Mouse (Mus musculus) layer of hippocampus, adult 9-10 months (tissue): ENCODE data around the gene Exoc6.

Source experiments
- DNase-seq: peaks from one replicate; pipeline ENCODE4 v3.0.0; 2022; ENCODE audit warnings: low spot score

The Exoc6 gene

DNA sequence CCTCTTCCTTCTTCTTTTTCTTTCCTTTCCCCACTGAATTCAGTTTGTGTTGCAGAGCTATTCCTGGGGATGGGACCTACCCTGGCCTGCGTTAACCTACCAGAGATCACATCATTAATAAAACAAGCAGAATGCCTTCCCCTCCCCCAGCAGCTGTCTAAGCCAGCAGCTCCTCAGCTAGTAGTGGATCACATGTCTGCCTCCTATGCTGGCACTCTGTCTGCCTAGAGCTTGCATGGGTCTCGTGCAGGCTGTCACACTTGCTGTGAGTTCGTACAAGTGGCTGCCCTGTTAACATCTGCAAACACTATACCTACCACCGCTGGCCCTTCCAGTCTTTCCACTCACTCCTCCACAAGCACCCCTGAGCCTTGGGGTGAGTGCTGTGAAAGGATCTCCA lies 29.4 kb downstream of the Exoc6 start:
- DNase-seq, result no peak

DNA sequence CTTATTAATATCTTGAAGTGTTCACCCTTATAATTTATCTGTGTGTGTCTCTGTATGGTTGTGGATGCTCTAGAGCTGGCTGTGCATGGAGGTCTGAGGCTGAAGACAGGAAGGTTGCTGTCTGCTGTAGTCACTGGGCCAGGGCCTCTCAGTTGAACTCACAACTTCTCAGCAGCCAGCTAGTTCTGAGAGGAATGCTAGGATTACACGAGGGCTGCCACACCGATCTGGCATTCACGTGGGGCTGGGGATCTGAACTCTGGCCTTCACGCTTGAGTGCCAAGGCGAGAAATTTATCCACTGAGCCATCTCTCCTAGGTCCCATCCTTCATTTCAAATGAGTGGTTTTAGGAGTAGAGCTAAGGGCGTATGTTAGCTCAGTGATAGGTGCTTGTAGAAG lies 30.2 kb downstream of the Exoc6 start:
- DNase-seq, result no peak

DNA sequence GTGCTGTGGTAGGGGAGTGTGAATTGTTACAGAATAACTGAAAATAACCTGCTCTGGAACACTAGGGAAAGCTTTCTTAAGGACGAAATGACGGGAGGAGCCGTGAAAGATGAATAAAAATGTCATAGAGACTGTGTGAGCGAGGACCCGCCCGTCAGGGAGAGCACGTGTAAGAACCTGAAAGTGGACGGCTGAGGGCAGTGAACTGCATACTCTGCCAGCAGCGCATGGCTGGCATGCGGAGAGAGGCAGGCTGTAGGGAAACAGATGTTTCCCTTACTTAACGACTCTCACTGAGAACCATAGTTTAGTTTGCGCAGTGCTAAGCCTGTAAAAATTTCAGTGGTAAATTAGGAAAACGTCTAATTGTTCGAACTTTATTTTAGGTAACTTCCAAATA lies 35.0 kb downstream of the Exoc6 start:
- no peak for DNase-seq

DNA sequence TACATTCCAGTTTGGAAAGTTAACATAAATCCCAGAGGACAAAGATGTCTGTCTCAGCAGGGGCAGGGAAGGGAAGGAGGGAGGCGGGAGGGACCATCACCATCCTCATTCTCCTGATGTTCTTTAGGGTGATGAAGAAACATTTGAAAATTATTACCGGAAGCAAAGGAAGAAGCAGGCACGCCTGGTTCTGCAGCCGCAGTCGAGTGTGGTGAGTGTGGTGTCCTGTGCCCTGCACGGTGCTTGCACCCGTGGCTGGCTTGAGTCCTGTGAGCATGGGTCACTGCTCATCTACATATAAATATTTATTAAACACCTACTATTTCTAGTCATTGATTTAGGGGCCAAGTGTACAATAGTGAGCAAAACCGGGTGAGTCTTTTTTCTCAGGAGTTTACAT lies 35.5 kb downstream of the Exoc6 start:
- no peak for DNase-seq

DNA sequence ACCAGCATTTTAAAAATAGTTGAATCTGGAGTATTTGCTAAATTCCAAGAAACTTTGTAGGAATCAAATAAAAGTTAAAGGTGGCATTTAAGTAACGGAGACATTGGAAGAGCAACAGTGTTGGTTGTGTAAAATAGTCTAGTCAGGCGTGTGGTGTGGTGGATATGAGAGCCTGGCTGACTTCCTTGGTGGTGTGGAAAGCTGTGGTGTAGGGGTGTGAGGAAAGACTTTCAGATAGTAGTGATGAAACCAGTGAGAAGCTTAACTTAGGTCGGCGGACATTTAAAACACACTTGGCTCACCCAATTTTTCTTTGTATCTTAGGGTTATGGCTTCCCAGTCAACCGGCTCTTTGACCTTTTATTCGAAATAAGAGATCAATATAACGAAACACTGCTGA lies 40.3 kb downstream of the Exoc6 start:
- DNase-seq, result no peak

DNA sequence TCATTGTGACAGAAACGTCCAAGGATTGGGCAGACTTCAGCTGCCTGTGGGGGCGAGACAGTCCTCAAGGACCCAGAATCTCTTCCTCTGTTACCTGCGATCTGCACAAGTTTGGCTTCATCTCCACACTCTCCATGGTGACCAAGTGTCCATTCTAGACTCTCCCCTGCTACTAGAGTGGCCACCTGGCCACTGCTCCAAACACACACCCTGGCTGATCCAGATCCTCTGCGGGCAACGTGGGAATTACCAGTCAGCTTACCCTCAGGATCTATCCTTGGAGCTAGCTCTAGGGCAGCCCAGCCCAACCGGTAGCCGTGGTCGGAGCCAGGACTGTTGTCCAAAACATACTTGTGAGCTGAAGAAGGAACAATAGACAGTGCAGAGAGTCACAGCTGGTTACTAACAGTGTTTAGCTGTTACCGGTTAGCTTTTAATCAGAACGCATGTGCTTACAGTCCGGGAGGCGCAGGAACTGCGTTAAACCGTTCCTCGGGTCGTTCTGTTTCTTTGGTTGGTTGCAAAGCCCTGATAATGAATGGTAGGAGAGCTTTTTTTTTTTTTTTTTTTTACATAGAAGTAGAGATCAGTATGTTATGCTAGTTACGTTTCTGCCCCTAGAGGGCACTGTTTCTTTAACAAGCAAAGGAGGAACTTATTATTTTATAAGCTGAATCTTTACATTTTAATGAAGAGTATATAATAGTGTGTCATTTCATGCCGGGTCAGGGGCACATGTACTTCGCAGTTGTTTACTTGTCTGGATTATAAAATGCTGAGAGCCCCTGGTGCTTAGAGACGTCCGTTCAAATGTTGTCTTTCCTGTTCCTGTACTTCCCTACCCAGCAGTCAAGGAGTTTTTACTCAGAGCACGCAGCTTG lies 52.0 kb downstream of the Exoc6 start:
- peak; percentile 45 for DNase-seq

DNA sequence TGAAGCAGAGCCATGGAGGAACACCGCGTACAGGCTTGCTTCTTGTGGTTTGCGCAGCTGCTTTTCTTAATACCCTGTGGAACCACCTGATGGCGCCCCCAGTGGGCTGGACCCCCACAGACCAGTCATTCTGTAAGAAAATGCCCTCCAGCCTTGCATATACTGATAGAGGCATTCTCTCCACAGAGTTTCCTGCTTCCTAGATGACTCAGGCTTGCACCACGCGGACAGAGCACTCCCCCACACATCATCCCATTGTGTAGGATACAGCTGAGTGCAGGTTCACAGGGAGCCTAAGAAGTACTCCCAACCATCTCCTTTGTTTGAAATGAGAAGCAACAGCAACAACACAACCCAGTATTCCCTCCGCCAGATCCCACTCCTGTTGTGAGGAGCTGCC lies 59.8 kb downstream of the Exoc6 start:
- no peak for DNase-seq

DNA sequence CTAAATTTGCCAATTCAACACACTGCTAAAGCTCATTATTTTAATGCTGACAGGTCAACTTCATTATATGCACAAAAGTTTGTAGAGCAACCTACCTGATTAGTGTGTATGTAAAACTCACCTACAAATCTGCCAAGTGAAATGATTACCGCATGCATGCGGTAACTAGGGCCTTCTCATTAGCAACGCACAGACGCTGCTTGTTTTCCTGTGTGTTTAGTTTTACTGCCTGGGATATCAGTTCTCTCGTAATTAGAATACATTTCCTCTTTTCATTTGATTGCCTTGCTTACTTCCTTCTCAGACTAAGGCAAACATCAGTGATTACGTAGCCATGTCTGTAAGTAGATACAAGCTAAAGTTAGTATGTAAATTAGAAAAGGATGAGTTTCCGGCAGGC lies 62.7 kb downstream of the Exoc6 start:
- no peak for DNase-seq

DNA sequence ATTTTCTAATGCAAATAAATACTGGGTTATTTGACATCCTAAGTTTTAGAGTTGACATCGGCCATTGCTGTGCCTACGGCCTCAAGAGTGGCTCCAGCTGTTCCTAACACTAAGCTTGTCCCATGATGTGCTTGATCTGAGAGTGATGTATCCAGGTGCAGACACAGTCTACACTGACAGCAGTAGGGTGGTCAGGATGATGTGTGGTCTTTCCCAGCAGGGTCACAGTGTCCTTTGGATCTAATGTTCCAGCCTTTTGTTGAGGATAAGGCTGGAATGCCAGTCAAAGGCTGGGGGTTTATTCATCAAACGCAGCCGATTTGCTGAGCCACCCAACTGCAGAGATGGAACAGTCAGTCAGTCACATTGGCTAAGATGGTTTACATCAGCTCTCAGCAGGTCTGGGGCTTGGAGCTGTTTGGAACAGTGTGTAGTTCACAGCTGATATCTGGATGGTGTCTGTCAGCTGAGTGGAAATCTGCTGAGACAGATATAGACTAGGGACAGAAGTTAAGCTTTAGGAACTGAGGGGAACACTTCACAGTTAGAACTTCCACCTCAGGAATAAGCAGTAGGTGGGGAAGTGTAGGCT lies 64.9 kb downstream of the Exoc6 start:
- DNase-seq, result no peak

DNA sequence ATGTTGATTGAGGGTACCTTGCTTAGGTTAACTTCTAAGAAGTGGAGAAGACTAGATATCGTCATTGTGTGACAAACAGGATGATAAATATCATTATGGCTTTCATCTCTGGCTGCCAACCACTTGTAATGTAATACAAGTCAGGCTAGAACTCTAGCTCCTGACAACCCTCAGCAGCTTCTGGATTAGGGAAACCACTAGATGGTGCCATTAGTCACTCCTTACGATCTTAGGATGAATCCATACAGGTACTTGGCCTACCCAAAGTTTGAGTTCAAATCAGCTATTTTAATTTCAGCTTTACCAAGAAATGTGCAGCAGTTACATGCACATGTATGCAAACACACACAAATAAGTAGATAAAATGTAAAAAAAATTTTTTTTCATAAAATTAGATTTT lies 97.8 kb downstream of the Exoc6 start:
- no peak for DNase-seq

DNA sequence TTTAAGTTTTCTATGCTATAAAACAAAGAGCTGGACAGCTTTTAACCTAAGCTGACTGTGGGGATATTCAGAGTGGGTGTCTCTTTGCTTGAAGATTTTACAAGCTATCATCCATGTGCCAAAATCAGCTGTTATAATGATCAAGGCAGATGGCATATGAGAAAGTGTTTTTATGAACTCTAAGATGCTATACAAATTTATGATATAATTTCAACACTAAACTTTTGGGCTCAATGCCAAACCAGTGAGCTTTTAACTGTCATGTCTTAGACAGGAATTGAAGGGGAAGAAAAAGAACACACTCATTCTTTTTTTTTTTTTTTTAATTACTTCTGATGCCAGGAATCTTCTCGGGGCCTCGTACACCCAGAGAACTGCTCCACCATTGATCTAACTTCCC lies 100.3 kb downstream of the Exoc6 start:
- DNase-seq, result no peak

DNA sequence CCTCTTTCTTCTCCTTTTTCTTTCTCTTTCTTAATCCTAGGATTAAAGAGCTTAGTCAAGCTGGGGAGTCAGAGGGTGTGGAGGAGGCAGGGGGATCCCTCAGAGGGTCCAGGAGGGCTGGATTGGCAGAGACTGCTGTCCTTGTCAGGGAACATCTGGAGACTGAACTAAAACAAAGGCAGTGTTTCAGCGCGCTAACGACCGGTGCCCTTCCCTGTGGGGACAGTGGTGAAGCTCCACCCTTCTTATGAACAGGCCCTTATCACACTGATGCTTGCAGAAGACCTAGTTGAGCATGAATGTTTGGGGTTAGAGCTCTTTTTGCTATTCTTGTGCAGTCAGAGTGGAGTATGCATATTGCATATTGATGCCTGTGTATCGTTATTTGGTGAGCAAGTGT lies 103.8 kb downstream of the Exoc6 start:
- DNase-seq, result no peak

DNA sequence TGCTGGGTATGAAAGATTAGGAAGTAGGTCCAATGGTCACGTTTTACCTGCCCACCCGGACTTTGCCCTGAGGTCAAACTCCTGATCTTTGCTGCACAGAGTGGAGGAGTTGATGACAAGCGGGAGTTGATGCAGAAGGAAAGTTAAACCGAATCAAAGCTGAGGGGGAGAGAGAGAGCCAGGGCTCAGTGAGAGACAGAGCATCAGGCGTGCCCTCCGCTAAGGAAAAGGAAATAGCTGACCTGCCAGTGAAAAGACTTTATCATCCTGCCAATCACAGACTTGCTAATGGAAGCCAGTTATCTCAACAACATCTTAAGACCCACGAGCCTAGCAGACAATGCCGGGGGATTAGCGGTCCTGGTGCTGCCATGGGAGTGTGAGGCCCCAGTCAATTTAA lies 106.2 kb downstream of the Exoc6 start:
- no peak for DNase-seq

DNA sequence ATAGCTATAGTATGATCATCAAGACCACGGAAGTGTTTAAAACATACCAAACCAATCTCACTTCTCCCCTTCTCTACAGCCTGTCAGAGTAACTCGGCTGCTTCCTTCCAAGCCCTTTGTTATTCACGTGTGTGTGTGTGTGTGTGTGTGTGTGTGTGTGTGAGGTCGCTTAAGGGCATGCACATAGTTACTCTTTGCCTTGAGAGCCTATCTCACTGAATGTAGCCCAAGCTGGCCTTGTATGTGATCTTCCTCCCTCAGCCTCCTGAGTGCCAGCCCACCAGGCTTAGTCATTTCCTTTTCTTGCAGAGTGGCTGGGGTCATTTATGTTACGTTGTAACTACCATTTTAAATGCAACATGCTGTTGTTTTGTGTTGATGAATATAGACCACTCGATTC lies 115.0 kb downstream of the Exoc6 start:
- no peak for DNase-seq

DNA sequence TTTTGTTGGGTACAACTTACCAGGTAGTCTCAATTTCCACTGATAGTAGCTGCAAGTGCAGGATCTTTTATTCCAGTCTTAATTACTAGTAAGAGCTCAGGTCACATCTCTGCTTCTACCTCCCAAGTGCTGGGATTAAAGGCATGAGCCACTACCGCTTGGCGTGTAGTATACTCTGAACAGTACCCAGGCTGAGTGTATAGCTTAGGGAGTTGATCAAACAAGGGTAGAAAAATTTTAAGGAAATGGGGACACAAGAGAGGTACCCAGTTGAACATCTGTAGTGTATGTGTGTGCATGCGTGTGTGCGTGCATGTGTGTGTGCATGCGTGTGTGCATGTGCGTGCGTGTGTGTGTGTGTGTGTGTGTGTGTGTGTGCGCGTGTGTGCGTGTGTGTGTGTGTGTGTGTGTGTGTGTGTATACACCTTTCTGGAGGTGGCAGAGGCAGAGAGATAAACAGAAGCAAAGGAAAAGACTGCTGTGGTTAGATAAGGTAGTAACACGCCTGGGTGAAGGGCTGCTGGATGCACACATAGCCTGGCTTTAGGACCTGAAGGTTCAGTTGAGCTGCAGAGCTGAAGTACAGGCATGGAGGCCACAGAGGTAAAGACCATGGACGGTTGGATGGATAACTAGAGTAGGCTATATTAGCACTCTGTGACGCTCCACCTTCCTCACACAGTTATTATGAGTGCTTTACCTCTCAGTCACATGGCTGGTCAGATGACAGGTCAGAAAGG lies 117.8 kb downstream of the Exoc6 start:
- no peak for DNase-seq

DNA sequence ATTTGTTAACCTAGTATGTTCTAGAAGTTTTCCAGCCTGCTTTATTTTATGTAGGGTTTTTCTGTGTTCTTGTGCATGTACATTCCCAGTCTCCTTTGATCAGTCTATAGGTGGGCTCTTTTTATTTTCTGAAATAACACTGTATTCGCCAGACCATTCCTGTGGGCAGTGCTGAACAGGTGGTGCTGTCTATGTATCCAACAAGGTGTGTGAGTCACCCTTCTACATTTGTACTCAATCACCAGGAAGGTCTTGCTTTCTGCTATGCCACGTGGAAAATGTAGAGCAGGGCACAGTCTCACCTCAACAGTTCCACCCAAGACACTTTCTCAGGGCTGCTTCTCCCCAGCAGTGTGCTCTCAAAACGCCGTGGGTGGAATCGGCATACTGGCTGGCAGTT lies 118.4 kb downstream of the Exoc6 start:
- DNase-seq, result no peak

DNA sequence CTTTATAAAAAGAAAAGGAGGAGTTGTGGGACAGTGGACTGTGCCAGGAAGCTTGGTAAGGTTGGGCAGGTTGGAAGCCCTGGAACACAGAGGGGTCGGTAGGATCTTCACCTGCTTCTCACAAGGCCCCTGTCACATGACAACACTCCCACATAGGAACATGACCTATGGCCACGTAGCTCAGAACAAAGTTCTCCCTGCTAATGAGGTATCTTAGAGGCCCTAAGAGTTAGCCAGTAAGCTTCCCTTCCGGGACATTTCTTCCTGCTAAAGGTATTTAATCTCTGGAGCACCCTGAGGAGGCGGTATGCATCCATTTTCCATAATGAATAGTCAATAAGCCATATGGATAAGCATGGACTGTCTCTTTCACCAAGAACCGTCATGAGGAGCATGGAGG lies 119.3 kb downstream of the Exoc6 start:
- no peak for DNase-seq

DNA sequence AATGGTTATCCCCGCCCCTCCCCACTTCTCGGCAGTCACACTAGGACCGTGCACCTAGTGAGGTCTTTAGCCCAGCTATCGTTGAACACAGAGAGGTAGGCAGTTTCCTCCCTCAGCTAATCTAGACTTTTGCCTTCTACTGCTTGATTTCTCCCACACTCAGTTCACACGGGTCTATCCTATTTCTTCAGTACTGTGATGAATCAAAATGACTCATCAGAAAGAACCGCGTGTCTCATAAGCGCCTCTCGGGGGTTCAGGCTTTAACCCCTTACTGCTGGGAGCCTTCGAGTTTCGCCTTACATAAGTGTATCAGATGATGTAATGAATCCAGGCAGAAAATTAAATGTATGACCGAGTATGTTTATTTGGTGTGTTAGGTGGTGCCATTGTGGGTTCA lies 123.2 kb downstream of the Exoc6 start:
- DNase-seq, result no peak

DNA sequence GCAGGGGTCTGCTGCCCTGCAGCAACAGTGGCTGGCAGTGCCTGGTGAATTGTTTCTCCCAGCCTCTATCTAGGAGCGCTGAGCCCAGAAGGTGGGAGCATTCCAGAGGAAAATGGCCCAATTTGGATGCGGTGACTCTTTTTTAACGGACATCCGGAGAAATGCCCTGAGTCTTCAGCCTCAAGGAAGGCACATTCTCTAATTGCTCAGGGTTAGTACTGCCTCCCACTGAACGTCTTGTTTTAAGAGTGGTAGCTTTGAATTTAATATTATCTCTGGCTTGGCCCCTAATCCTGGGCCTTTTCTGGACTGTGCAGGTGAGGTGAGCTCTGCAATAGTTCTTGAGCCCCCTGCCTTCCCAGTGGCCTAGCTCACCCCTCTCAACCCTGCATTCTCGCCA lies 135.1 kb downstream of the Exoc6 start, which contains the start of gene Cyp26c1:
Cyp26c1 (plus strand) TSS at position 301 of the 400 bp plus-strand sequence.
- DNase-seq, result no peak

DNA sequence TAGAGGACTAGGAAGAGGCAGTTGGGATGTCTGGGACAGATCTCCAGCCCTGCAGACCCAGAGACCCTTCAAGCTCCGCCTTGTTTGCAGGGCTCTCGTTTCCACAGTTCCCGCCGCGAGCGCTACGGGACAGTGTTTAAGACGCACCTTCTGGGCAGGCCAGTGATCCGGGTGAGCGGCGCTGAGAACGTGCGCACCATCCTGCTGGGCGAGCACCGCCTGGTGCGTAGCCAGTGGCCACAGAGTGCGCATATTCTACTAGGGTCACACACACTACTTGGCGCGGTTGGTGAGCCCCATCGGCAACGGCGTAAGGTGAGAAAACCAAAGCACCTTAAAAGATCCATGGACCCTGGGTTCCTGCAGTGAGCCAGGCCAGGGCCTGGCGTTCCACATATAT lies 136.1 kb downstream of the Exoc6 start:
- DNase-seq, result no peak

DNA sequence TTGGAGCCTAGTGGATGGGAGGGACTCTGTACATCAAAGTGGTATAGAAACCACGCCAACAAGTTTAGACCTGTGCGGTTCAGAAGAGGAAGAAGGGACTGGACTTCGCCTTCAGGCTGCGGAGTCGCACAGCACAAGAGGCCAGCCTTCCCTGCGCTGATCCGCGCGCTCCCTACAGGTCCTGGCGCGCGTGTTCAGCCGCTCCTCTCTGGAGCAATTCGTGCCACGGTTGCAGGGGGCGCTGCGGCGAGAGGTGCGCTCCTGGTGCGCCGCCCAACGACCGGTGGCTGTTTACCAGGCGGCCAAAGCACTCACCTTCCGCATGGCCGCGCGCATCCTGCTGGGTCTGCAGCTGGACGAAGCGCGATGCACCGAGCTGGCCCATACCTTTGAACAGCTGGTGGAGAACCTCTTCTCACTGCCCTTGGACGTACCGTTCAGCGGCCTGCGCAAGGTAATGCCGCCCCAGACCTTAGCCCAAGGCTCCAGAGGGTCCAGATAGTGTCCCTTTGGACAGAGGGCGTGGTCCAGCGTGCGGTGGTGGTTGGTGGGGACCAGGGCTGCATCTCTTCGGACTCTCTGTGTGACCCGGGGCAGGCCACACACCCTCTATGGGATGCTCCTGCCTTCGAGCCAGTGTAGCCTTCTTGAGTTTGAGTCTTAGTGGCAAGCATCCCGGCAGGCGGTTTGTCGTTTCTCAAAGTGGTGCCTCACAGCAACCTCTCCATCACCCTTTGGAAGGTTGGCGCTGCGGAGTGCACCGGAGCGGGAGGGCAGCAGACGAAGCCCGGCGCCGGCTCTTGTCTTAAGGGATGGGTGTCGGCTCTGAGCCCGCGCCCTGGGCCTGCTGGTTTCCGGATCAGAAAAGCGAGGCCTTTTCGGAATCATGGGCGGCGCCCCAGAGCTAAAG lies 137.0 kb downstream of the Exoc6 start:
- DNase-seq, result no peak

DNA sequence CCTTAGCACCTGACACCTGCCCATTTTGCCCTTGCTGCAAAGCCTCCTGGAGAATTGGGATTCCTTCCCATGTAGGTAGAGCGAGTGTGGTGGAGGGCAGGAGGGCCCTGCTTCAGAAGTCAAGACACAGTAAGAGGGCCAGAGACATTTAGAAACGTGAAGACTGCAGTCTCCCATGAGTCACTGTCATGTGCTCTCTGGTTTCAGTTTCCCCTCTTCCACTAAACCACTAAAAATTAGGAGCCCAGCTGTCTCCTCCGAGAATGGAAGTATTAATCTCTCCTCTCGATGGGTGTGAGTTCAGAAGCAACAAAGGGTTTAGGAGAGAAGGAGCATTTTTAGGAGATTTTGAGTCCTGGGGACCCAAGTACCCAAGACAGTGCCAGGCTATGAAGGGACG lies 139.3 kb downstream of the Exoc6 start:
- no peak for DNase-seq
